Mouse (Mus musculus) embryo, embryonic 9.5 days (tissue): ENCODE measurements at regions not wholly inside any gene's neighbourhood (a gene's known extent, or its start where the extent isn't known, plus 50 kb on each side); places are given as distances from the start of the nearest gene placed in this dataset.

ENCODE experiments used
- DNase-seq: peaks from one replicate; pipeline ENCODE4 v3.0.0-alpha.2; 2017; ENCODE audit errors: extremely low spot score

DNA sequence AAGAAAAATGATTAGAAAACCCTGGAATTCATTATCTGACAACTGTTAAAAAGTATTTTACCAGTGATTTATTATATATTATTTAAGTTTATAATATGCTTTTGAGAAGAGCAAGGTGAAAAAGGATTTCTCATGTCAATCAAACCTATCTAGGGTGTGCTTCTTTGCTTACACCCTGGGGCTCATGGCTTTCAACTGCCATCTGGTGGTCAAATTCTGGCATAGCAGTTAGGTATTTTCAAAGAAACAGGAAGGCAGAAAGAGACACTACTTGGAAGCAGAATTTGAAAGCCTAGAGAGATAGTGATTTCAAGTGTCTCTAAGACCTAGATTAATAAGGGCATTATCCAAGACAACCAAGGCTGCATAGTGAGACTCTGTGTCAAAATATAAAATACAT lies 167.8 kb upstream of the Amot start:
- DNase-seq = peak; percentile 10

- no peak for DNase-seq
These were observed 146.7 kb upstream of the Amot start for GRCm38 (mm10) chrX:145651647-145652046.

DNA sequence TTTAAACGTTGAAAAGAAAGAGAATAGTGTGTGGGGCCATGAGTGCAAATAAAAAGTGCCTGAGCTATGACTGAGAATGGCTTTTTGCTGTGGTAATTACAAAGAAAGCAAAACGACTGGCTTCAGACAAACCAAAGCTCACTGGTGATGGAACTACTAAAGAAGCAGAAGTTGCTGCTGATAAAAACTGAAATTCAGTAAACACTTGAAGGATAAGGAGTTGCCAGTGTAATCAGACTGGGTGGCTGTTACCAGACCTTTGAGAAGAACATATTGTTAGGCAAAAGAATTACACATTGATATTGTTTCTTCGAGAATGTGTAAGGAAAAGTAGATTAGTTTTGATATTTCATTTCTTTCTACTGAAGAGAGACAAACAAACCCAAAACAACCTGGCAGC lies 114.7 kb upstream of the Amot start:
- DNase-seq = no peak

GRCm38 (mm10) chrX:145602085-145602484 lies 97.1 kb upstream of the Amot start:
- no peak for DNase-seq

- DNase-seq = no peak
These were observed 85.8 kb upstream of the Amot start for GRCm38 (mm10) chrX:145590733-145591132.

GRCm38 (mm10) chrX:145567528-145567927 lies 62.5 kb upstream of the Amot start:
- no peak for DNase-seq

- DNase-seq = no peak
These were observed 62.1 kb upstream of the Amot start for GRCm38 (mm10) chrX:145567073-145567472.

- DNase-seq = no peak
These were observed 53.9 kb upstream of the Amot start for GRCm38 (mm10) chrX:145558881-145559280.
